Mouse (Mus musculus): Measurements from ENCODE around the gene Fgr. TPM values are rescaled to one million over a fixed set of nuclear protein-coding genes. Genes with fewer than 3 reads are reported as not detected.

Gene Fgr
- polyA plus RNA-seq, 1 experiment from 2014 or later = 0.19 TPM

GRCm38 (mm10) chr4:133046691-133047352 lies 72.9 kb downstream of the Fgr start:
- Histone ChIP-seq H3K9ac (peak overlapping the region; percentile 43; the same call in 1 of the 2 replicates), H3K36me3 (no peaks in the 10 kb centered on the region), H3K4me2 (replicated peaks) (peak overlapping the region; percentile 27), H3K27ac (peak overlapping the region; percentile 61; the same call in 1 of the 2 replicates), H3K4me3 (no peak overlapping the region), H3K27me3 (no peaks in the 10 kb centered on the region), H3K4me1 (peaks cover 100% of the 10 kb centered on the region), H3K9me3 (no peaks in the 10 kb centered on the region)
- 25% methylated on average over 12 of the region's 12 CpGs for WGBS
- no peak for ATAC-seq (ENCODE audit: low FRiP score, low read depth)

- peak overlapping the region; percentile 58; the same call in 1 of the 2 replicates for H3K27ac ChIP-seq
- no peaks in the 10 kb centered on the region for H3K36me3 ChIP-seq
- H3K9ac ChIP-seq = peak overlapping the region; percentile 43; the same call in 1 of the 2 replicates
- no peak overlapping the region for H3K4me3 ChIP-seq
- 22% methylated on average over 16 of the region's 16 CpGs for WGBS
- no peaks in the 10 kb centered on the region for H3K9me3 ChIP-seq
- H3K27me3 ChIP-seq = no peaks in the 10 kb centered on the region
- peak overlapping the region; percentile 27 for H3K4me2 ChIP-seq (replicated peaks)
- H3K4me1 ChIP-seq = peaks cover 100% of the 10 kb centered on the region
- ATAC-seq (ENCODE audit: low FRiP score, low read depth) = no peak
These were observed 73.6 kb downstream of the Fgr start for GRCm38 (mm10) chr4:133047353-133048105.

- Histone ChIP-seq H3K9ac (peak overlapping the region; percentile 55), H3K4me1 (peaks cover 100% of the 10 kb centered on the region), H3K27ac (peak overlapping the region; percentile 48), H3K4me2 (replicated peaks) (no peak overlapping the region), H3K36me3 (peaks cover 9% of the 10 kb centered on the region), H3K27me3 (no peaks in the 10 kb centered on the region), H3K9me3 (no peaks in the 10 kb centered on the region), H3K4me3 (no peak overlapping the region)
- WGBS = 55% methylated on average over 19 of the region's 19 CpGs
- ATAC-seq (ENCODE audit: low FRiP score, low read depth) = no peak
These were observed 75.4 kb downstream of the Fgr start for GRCm38 (mm10) chr4:133049071-133049920.

GRCm38 (mm10) chr4:133050196-133050836 lies 76.4 kb downstream of the Fgr start:
- Histone ChIP-seq H3K27me3 (no peaks in the 10 kb centered on the region), H3K9ac (0 out of 2 replicates have a peak overlapping the region, but pooled peaks have one; percentile 50), H3K4me3 (no peak overlapping the region), H3K27ac (peak overlapping the region; percentile 48), H3K4me1 (peaks cover 100% of the 10 kb centered on the region), H3K4me2 (replicated peaks) (no peak overlapping the region), H3K36me3 (peaks cover 14% of the 10 kb centered on the region), H3K9me3 (no peaks in the 10 kb centered on the region)
- 77% methylated on average over 9 of the region's 9 CpGs for WGBS
- ATAC-seq (ENCODE audit: low FRiP score, low read depth) = no peak

- 83% methylated on average over 6 of the region's 6 CpGs for WGBS
- Histone ChIP-seq H3K9me3 (no peaks in the 10 kb centered on the region), H3K4me2 (replicated peaks) (peak overlapping the region; percentile 53), H3K4me3 (no peak overlapping the region), H3K4me1 (peaks cover 100% of the 10 kb centered on the region), H3K36me3 (peaks cover 20% of the 10 kb centered on the region), H3K9ac (peak overlapping the region; percentile 58), H3K27me3 (no peaks in the 10 kb centered on the region), H3K27ac (peak overlapping the region; percentile 88)
- ATAC-seq (ENCODE audit: low FRiP score, low read depth) = no peak
These were observed 77.1 kb downstream of the Fgr start for GRCm38 (mm10) chr4:133050837-133051549.

- Histone ChIP-seq H3K4me3 (0 out of 2 replicates have a peak overlapping the region, but pooled peaks have one; percentile 12), H3K9me3 (no peaks in the 10 kb centered on the region), H3K4me1 (peaks cover 100% of the 10 kb centered on the region), H3K27me3 (no peaks in the 10 kb centered on the region), H3K9ac (peak overlapping the region; percentile 58), H3K4me2 (replicated peaks) (peak overlapping the region; percentile 53), H3K27ac (peak overlapping the region; percentile 88), H3K36me3 (peaks cover 20% of the 10 kb centered on the region)
- WGBS = 18% methylated on average over 14 of the region's 14 CpGs
- no peak for ATAC-seq (ENCODE audit: low FRiP score, low read depth)
These were observed 77.6 kb downstream of the Fgr start for GRCm38 (mm10) chr4:133051550-133051865.

Other genes with a start within 250 kb of the Fgr start
- 8.7 and 9.7 TPM in 2 replicates for gene Xkr8, start 241.5 kb upstream of the Fgr start, polyA plus RNA-seq (2015; fragmentation: Nextera tagmentation; extraction: Ambion mirVana)
- gene Smpdl3b, start 216.8 kb upstream of the Fgr start, polyA plus RNA-seq (2015; fragmentation: Nextera tagmentation; extraction: Ambion mirVana) = 5.6 and 7.2 TPM in 2 replicates
- gene Rpa2, start 205.8 kb upstream of the Fgr start, polyA plus RNA-seq (2015; fragmentation: Nextera tagmentation; extraction: Ambion mirVana) = 123 and 126 TPM in 2 replicates
- gene Themis2, start 177.7 kb upstream of the Fgr start, polyA plus RNA-seq (2015; fragmentation: Nextera tagmentation; extraction: Ambion mirVana) = 0.97 and 1.1 TPM in 2 replicates
- 60.7 and 63.9 TPM in 2 replicates for gene Ppp1r8, start 130.9 kb upstream of the Fgr start, polyA plus RNA-seq (2015; fragmentation: Nextera tagmentation; extraction: Ambion mirVana)
- 61.9 and 66.4 TPM in 2 replicates for gene Stx12, start 89.6 kb upstream of the Fgr start, polyA plus RNA-seq (2015; fragmentation: Nextera tagmentation; extraction: Ambion mirVana)
- 39.9 and 44.8 TPM in 2 replicates for gene Fam76a, start 51.5 kb upstream of the Fgr start, polyA plus RNA-seq (2015; fragmentation: Nextera tagmentation; extraction: Ambion mirVana)
- 11.3 and 11.5 TPM in 2 replicates for gene Ahdc1, start 37.2 kb downstream of the Fgr start, polyA plus RNA-seq (2015; fragmentation: Nextera tagmentation; extraction: Ambion mirVana)
- gene Wasf2, start 156.4 kb downstream of the Fgr start, polyA plus RNA-seq (2015; fragmentation: Nextera tagmentation; extraction: Ambion mirVana) = 114 and 132 TPM in 2 replicates
- 2.8 and 5.9 TPM in 2 replicates for gene Cd164l2, start 238.0 kb downstream of the Fgr start, polyA plus RNA-seq (2015; fragmentation: Nextera tagmentation; extraction: Ambion mirVana)
- 0.32 and 0.38 TPM in 2 replicates for gene Gpr3, start 238.4 kb downstream of the Fgr start, polyA plus RNA-seq (2015; fragmentation: Nextera tagmentation; extraction: Ambion mirVana)